Mouse (Mus musculus) thymus, adult 2 months (tissue): ENCODE measurements around the gene Wsb1. TPM values are rescaled to one million over a fixed set of nuclear protein-coding genes. Genes with fewer than 3 reads are reported as not detected.

Experiments
- DNase-seq: peaks from one replicate; pipeline ENCODE4 v3.0.0; 2021
- H3K27ac ChIP-seq: fragments of 200-500 bp; 2 replicates; pipeline ENCODE4 v1.5.1; 2012; ENCODE audit warnings: low read length, control low read depth; ENCODE audit not compliant: control insufficient read depth, insufficient read depth
- H3K27me3 ChIP-seq: fragments of 200-500 bp; 2 replicates; pipeline ENCODE4 v1.6.1; 2012; ENCODE audit warnings: mild to moderate bottlenecking, low read length, moderate library complexity, mixed read lengths; ENCODE audit not compliant: control insufficient read depth, insufficient read depth
- H3K36me3 ChIP-seq: fragments of 200-500 bp; 2 replicates; pipeline ENCODE4 v1.6.1; 2012; ENCODE audit warnings: mild to moderate bottlenecking, low read length, moderate library complexity; ENCODE audit not compliant: control insufficient read depth, insufficient read depth
- H3K4me1 ChIP-seq: fragments of 200-500 bp; replicated peaks from 2 replicates; pipeline ENCODE4 v1.6.1; 2012; ENCODE audit warnings: low read length; ENCODE audit not compliant: control insufficient read depth, insufficient read depth
- H3K4me3 ChIP-seq: fragments of 200-500 bp; 2 replicates; pipeline ENCODE4 v1.5.1; 2012; ENCODE audit warnings: mild to moderate bottlenecking, low read length, control low read depth, moderate library complexity; ENCODE audit not compliant: control insufficient read depth, insufficient read depth
- CTCF ChIP-seq: fragments of 200-500 bp; IDR thresholded peaks from 2 replicates; pipeline ENCODE4 v1.5.1; 2012; ENCODE audit warnings: mild to moderate bottlenecking, control low read depth, low read length, moderate library complexity, borderline replicate concordance; ENCODE audit not compliant: control insufficient read depth, poor library complexity, insufficient read depth; ENCODE audit errors: extremely low read depth
- POLR2A ChIP-seq: fragments of 200-500 bp; IDR thresholded peaks from 2 replicates; pipeline ENCODE4 v1.6.1; 2012; ENCODE audit warnings: mild to moderate bottlenecking, low read length, control low read depth, moderate library complexity; ENCODE audit not compliant: control insufficient read depth, poor library complexity, insufficient read depth; ENCODE audit errors: extremely low read depth
- WGBS: fragments of 180-500 bp; shearing (Covaris S2); methylation state at CpG from one replicate; pipeline ENCODE4 v1.1.7; 2018; 5-methylcytosine and 5-hydroxymethylcytosine counted together
- polyA plus RNA-seq: library from polyadenylated mRNA; depleted of rRNA; stranded (reverse); fragments of >200 nt; gene quantifications from 2 replicates; pipeline ENCODE4 v1.2.3, GENCODE M21; 2012

Gene Wsb1
- polyA plus RNA-seq, 1 experiment: 87.5 TPM

GRCm38 (mm10) chr11:79286305-79286799 is 31.9 kb upstream of the Wsb1 start:
- DNase-seq: no peak
- Histone ChIP-seq H3K27me3 (no peaks in the 10 kb centered on the region), H3K4me1 (peaks cover 9% of the 10 kb centered on the region), H3K36me3 (no peaks in the 10 kb centered on the region), H3K27ac (no peak overlapping the region), H3K4me3 (no peak overlapping the region)
- TF ChIP-seq CTCF (no peak), POLR2A (no peak)
- WGBS: 63% methylated on average over 9 of the region's 9 CpGs

GRCm38 (mm10) chr11:79283350-79284030 is 29.0 kb upstream of the Wsb1 start:
- no peak for TF ChIP-seq POLR2A
- TF ChIP-seq CTCF: no peak
- Histone ChIP-seq H3K36me3 (no peaks in the 10 kb centered on the region), H3K27me3 (no peaks in the 10 kb centered on the region), H3K4me3 (no peak overlapping the region), H3K4me1 (peaks cover 12% of the 10 kb centered on the region), H3K27ac (no peak overlapping the region)
- 98% methylated on average over 4 of the region's 4 CpGs for WGBS
- no peak for DNase-seq

- Histone ChIP-seq H3K4me1 (peaks cover 5% of the 10 kb centered on the region), H3K27ac (no peak overlapping the region), H3K27me3 (no peaks in the 10 kb centered on the region), H3K4me3 (no peak overlapping the region), H3K36me3 (no peaks in the 10 kb centered on the region)
- TF ChIP-seq CTCF (no peak), POLR2A (no peak)
- DNase-seq: no peak
- WGBS: 87% methylated on average over 5 of the region's 5 CpGs
These were observed 26.9 kb upstream of the Wsb1 start for GRCm38 (mm10) chr11:79281396-79281795.

- H3K4me1 ChIP-seq: 0 out of 2 replicates have a peak, but pooled peaks cover 3% of the 10 kb centered on the region
- no peaks in the 10 kb centered on the region for H3K36me3 ChIP-seq
- H3K4me3 ChIP-seq: no peak overlapping the region
- no peaks in the 10 kb centered on the region for H3K27me3 ChIP-seq
- DNase-seq: no peak
- no peak for TF ChIP-seq CTCF
- no peak for TF ChIP-seq POLR2A
- H3K27ac ChIP-seq: no peak overlapping the region
- WGBS: 72% methylated on average over 2 of the region's 2 CpGs
These were observed 25.4 kb upstream of the Wsb1 start for GRCm38 (mm10) chr11:79279732-79280405.

- no peak for TF ChIP-seq POLR2A
- no peak for TF ChIP-seq CTCF
These were observed 19.3 kb upstream of the Wsb1 start for GRCm38 (mm10) chr11:79273757-79274156.

GRCm38 (mm10) chr11:79273039-79273438 is 18.6 kb upstream of the Wsb1 start:
- no peak overlapping the region for H3K4me3 ChIP-seq
- H3K36me3 ChIP-seq: no peaks in the 10 kb centered on the region
- no peaks in the 10 kb centered on the region for H3K4me1 ChIP-seq
- 92% methylated on average over 4 of the region's 4 CpGs for WGBS
- TF ChIP-seq CTCF (no peak), POLR2A (no peak)
- no peak for DNase-seq
- no peaks in the 10 kb centered on the region for H3K27me3 ChIP-seq
- H3K27ac ChIP-seq: no peak overlapping the region

More at GRCm38 (mm10) chr11:79273757-79274156, 19.3 kb upstream of the Wsb1 start:
- Histone ChIP-seq H3K4me1 (0 out of 2 replicates have a peak, but pooled peaks cover 3% of the 10 kb centered on the region), H3K36me3 (no peaks in the 10 kb centered on the region), H3K4me3 (no peak overlapping the region), H3K27me3 (no peaks in the 10 kb centered on the region), H3K27ac (no peak overlapping the region)
- DNase-seq: no peak
- 91% methylated on average over 4 of the region's 4 CpGs for WGBS
